Mouse (Mus musculus): ENCODE results near the gene Vsx1. TPM values are rescaled to one million over a fixed set of nuclear protein-coding genes. Genes with fewer than 3 reads are reported as not detected.

Gene Vsx1
- polyA plus RNA-seq, 1 experiment from 2014 or later = not detected

GRCm38 (mm10) chr2:150662007-150662406, 27.2 kb downstream of the Vsx1 start:
- peaks cover 47% of the 10 kb centered on the region; the same call in 1 of the 2 replicates for H3K79me2 ChIP-seq (ENCODE audit: inconsistent target)
- peaks cover 25% of the 10 kb centered on the region; the same call in 1 of the 2 replicates for H3K36me3 ChIP-seq (ENCODE audit: inconsistent target)
- no peak overlapping the region for H3K4me3 ChIP-seq (ENCODE audit: inconsistent target)
- WGBS (ENCODE audit: missing documents) = 91% methylated on average over 2 of the region's 2 CpGs
- no peak overlapping the region for H3K27ac ChIP-seq

- 93% methylated on average over 5 of the region's 5 CpGs for WGBS (ENCODE audit: missing documents)
- peaks cover 25% of the 10 kb centered on the region; the same call in 1 of the 2 replicates for H3K36me3 ChIP-seq (ENCODE audit: inconsistent target)
- peaks cover 43% of the 10 kb centered on the region; the same call in 1 of the 2 replicates for H3K79me2 ChIP-seq (ENCODE audit: inconsistent target)
- H3K27ac ChIP-seq = no peak overlapping the region
- H3K4me3 ChIP-seq (ENCODE audit: inconsistent target) = no peak overlapping the region
These were observed 28.3 kb downstream of the Vsx1 start for GRCm38 (mm10) chr2:150660668-150661451.

GRCm38 (mm10) chr2:150660049-150660448, 29.1 kb downstream of the Vsx1 start:
- Histone ChIP-seq H3K4me3 (ENCODE audit: inconsistent target) (no peak overlapping the region), H3K79me2 (ENCODE audit: inconsistent target) (peaks cover 36% of the 10 kb centered on the region; the same call in 1 of the 2 replicates), H3K36me3 (ENCODE audit: inconsistent target) (peaks cover 25% of the 10 kb centered on the region; the same call in 1 of the 2 replicates), H3K27ac (no peak overlapping the region)
- 85% methylated on average over 4 of the region's 4 CpGs for WGBS (ENCODE audit: missing documents)

- peaks cover 25% of the 10 kb centered on the region; the same call in 1 of the 2 replicates for H3K36me3 ChIP-seq (ENCODE audit: inconsistent target)
- H3K27ac ChIP-seq = no peak overlapping the region
- WGBS (ENCODE audit: missing documents) = 91% methylated on average over 8 of the region's 8 CpGs
- H3K4me3 ChIP-seq (ENCODE audit: inconsistent target) = no peak overlapping the region
- H3K79me2 ChIP-seq (ENCODE audit: inconsistent target) = peaks cover 7% of the 10 kb centered on the region; the same call in 1 of the 2 replicates
These were observed 32.0 kb downstream of the Vsx1 start for GRCm38 (mm10) chr2:150656975-150657768.

GRCm38 (mm10) chr2:150656112-150656511, 33.0 kb downstream of the Vsx1 start:
- Histone ChIP-seq H3K4me3 (ENCODE audit: inconsistent target) (no peak overlapping the region), H3K27ac (no peak overlapping the region), H3K36me3 (ENCODE audit: inconsistent target) (peaks cover 25% of the 10 kb centered on the region; the same call in 1 of the 2 replicates), H3K79me2 (ENCODE audit: inconsistent target) (no peaks in the 10 kb centered on the region; the same call in 1 of the 2 replicates)
- WGBS (ENCODE audit: missing documents) = 91% methylated on average over 3 of the region's 3 CpGs

- Histone ChIP-seq H3K27ac (no peak overlapping the region), H3K79me2 (ENCODE audit: inconsistent target) (no peaks in the 10 kb centered on the region; the same call in 1 of the 2 replicates), H3K36me3 (ENCODE audit: inconsistent target) (peaks cover 25% of the 10 kb centered on the region; the same call in 1 of the 2 replicates), H3K4me3 (ENCODE audit: inconsistent target) (no peak overlapping the region)
- 93% methylated on average over 6 of the region's 6 CpGs for WGBS (ENCODE audit: missing documents)
These were observed 33.9 kb downstream of the Vsx1 start for GRCm38 (mm10) chr2:150655290-150655689.

GRCm38 (mm10) chr2:150654814-150655213, 34.3 kb downstream of the Vsx1 start:
- H3K36me3 ChIP-seq (ENCODE audit: inconsistent target) = peaks cover 25% of the 10 kb centered on the region; the same call in 1 of the 2 replicates

GRCm38 (mm10) chr2:150651366-150651765, 37.8 kb downstream of the Vsx1 start:
- H3K4me3 ChIP-seq (ENCODE audit: inconsistent target) = no peak overlapping the region
- peaks cover 12% of the 10 kb centered on the region; the same call in 1 of the 2 replicates for H3K79me2 ChIP-seq (ENCODE audit: inconsistent target)
- 85% methylated on average over 9 of the region's 9 CpGs for WGBS (ENCODE audit: missing documents)
- H3K27ac ChIP-seq = no peak overlapping the region
- no peaks in the 10 kb centered on the region for H3K36me3 ChIP-seq (ENCODE audit: inconsistent target)

More at GRCm38 (mm10) chr2:150654814-150655213, 34.3 kb downstream of the Vsx1 start:
- no peaks in the 10 kb centered on the region; the same call in 1 of the 2 replicates for H3K79me2 ChIP-seq (ENCODE audit: inconsistent target)
- no peak overlapping the region for H3K4me3 ChIP-seq (ENCODE audit: inconsistent target)
- no peak overlapping the region for H3K27ac ChIP-seq
- 100% methylated on average over 2 of the region's 2 CpGs for WGBS (ENCODE audit: missing documents)

- Histone ChIP-seq H3K36me3 (ENCODE audit: inconsistent target) (no peaks in the 10 kb centered on the region), H3K79me2 (ENCODE audit: inconsistent target) (peaks cover 19% of the 10 kb centered on the region; the same call in 1 of the 2 replicates), H3K27ac (no peak overlapping the region), H3K4me3 (ENCODE audit: inconsistent target) (no peak overlapping the region)
- 96% methylated on average over 7 of the region's 7 CpGs for WGBS (ENCODE audit: missing documents)
These were observed 38.6 kb downstream of the Vsx1 start for GRCm38 (mm10) chr2:150650511-150651074.

GRCm38 (mm10) chr2:150648300-150648895, 40.8 kb downstream of the Vsx1 start:
- H3K4me3 ChIP-seq (ENCODE audit: inconsistent target) = no peak overlapping the region
- peak overlapping the region; percentile 36 for H3K27ac ChIP-seq
- peaks cover 23% of the 10 kb centered on the region; the same call in 1 of the 2 replicates for H3K79me2 ChIP-seq (ENCODE audit: inconsistent target)
- no peaks in the 10 kb centered on the region for H3K36me3 ChIP-seq (ENCODE audit: inconsistent target)
- 58% methylated on average over 13 of the region's 13 CpGs for WGBS (ENCODE audit: missing documents)

GRCm38 (mm10) chr2:150647681-150648299, 41.4 kb downstream of the Vsx1 start:
- Histone ChIP-seq H3K79me2 (ENCODE audit: inconsistent target) (peaks cover 23% of the 10 kb centered on the region; the same call in 1 of the 2 replicates), H3K27ac (peak overlapping the region; percentile 36), H3K4me3 (ENCODE audit: inconsistent target) (no peak overlapping the region), H3K36me3 (ENCODE audit: inconsistent target) (no peaks in the 10 kb centered on the region; the same call in 1 of the 2 replicates)
- 57% methylated on average over 14 of the region's 14 CpGs for WGBS (ENCODE audit: missing documents)

GRCm38 (mm10) chr2:150646411-150647121, 42.6 kb downstream of the Vsx1 start:
- WGBS (ENCODE audit: missing documents) = 93% methylated on average over 8 of the region's 8 CpGs
- H3K36me3 ChIP-seq (ENCODE audit: inconsistent target) = peaks cover 8% of the 10 kb centered on the region; the same call in 1 of the 2 replicates
- no peak overlapping the region for H3K4me3 ChIP-seq (ENCODE audit: inconsistent target)
- no peak overlapping the region for H3K27ac ChIP-seq
- H3K79me2 ChIP-seq (ENCODE audit: inconsistent target) = peaks cover 23% of the 10 kb centered on the region; the same call in 1 of the 2 replicates

- Histone ChIP-seq H3K27ac (no peak overlapping the region), H3K4me3 (ENCODE audit: inconsistent target) (no peak overlapping the region), H3K79me2 (ENCODE audit: inconsistent target) (peaks cover 23% of the 10 kb centered on the region; the same call in 1 of the 2 replicates), H3K36me3 (ENCODE audit: inconsistent target) (peaks cover 8% of the 10 kb centered on the region; the same call in 1 of the 2 replicates)
- WGBS (ENCODE audit: missing documents) = 91% methylated on average over 4 of the region's 4 CpGs
These were observed 43.9 kb downstream of the Vsx1 start for GRCm38 (mm10) chr2:150645225-150645624.
